Mouse (Mus musculus) G1E (cell line): ENCODE measurements around the gene Abr.

Source experiments
- CTCF ChIP-seq: IDR thresholded peaks from 2 replicates; pipeline ENCODE4 v1.5.1; 2012; ENCODE audit warnings: low read depth, low read length, inconsistent platforms, mixed read lengths
- GATA1 ChIP-seq: IDR thresholded peaks from 2 replicates; pipeline ENCODE4 v1.6.1; 2012; ENCODE audit warnings: borderline replicate concordance, low read length, inconsistent platforms, mixed read lengths
- POLR2AphosphoS5 ChIP-seq: IDR thresholded peaks from 2 replicates; pipeline ENCODE4 v1.6.1; 2012; ENCODE audit warnings: low read depth, low read length, inconsistent platforms; ENCODE audit not compliant: insufficient replicate concordance
- TAL1 ChIP-seq: conservative IDR thresholded peaks from 2 replicates; pipeline ENCODE4 v1.6.1; 2012; ENCODE audit warnings: low read depth, low read length, inconsistent platforms, mixed read lengths

DNA sequence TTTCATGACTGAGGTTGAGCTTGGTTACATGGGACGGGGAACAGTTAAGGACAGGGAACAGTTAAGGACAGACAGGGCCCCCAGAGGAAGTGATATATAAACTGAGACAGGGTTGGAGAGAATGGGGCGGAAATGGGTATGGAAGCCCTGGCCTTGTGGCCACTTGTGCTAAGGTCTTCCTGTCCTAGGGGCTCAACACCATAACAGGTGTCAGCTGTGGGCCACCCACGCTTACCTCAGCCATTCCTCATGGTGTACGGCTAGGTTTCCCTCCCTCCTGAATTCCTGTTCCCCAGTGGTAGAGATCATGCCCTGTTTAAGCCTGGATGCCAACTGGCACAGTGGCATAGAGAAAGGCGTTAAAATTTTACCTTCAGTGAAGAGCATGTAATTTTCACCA lies 135.1 kb downstream of the Abr start:
- TF ChIP-seq CTCF: no peak
- TF ChIP-seq TAL1: no peak
- TF ChIP-seq GATA1: no peak
- no peak for TF ChIP-seq POLR2AphosphoS5
